Comparison of ENCODE assay signal across 8 mouse cellular contexts in genomic region chr12:54316980-54317471, GRCm38 (mm10).
DNase-seq lines count a peak whose midpoint lies in the region; ATAC-seq and TF ChIP-seq lines count a peak whose summit lies in the region.

No protein-coding gene starts in this region.

- DNase-seq in lung, embryonic 14.5 days = peak; percentile 65
- no peak for DNase-seq in lung, adult 2 months
- DNase-seq in embryonic facial prominence, embryonic 14.5 days (ENCODE audit: low spot score) = peak; percentile 92
- DNase-seq in intestine, embryonic 14.5 days (ENCODE audit: low spot score) = peak; percentile 83
- no peak for DNase-seq in frontal cortex, postnatal 10 days (ENCODE audit: low spot score in 2 of 2)
- no peak for DNase-seq in ovary, postnatal 10 days (ENCODE audit: low spot score)

- H3K9me3 ChIP-seq in lung, embryonic 14.5 days (ENCODE audit: low read depth, low read length) = no peaks in the 10 kb centered on the region
- H3K9me3 ChIP-seq in embryonic facial prominence, embryonic 14.5 days (ENCODE audit: control insufficient read depth, low read length) = no peaks in the 10 kb centered on the region
- H3K9me3 ChIP-seq in intestine, embryonic 14.5 days (ENCODE audit: control insufficient read depth, low read length) = no peaks in the 10 kb centered on the region
- H3K9me3 ChIP-seq in midbrain, embryonic 16.5 days (replicated peaks; ENCODE audit: control insufficient read depth, low read length, poor library complexity, severe bottlenecking) = no peaks in the 10 kb centered on the region

- TF ChIP-seq POLR2A in lung, adult 2 months (IDR thresholded peaks at IDR 0.05; ENCODE audit: borderline replicate concordance, extremely low read depth, low read depth, low read length) = no peak

- H3K4me2 ChIP-seq in lung, embryonic 14.5 days = peak overlapping the region; percentile 53
- peak overlapping the region; percentile 63 for H3K4me2 ChIP-seq in embryonic facial prominence, embryonic 14.5 days (ENCODE audit: low read depth, low read length)
- H3K4me2 ChIP-seq in intestine, embryonic 14.5 days (ENCODE audit: low read length) = peak overlapping the region; percentile 39
- peak overlapping the region; percentile 39 for H3K4me2 ChIP-seq in midbrain, embryonic 16.5 days (ENCODE audit: low read length)

- peak; percentile 70 for ATAC-seq in lung, embryonic 14.5 days (ENCODE audit: insufficient read depth)
- peak; percentile 95 for ATAC-seq in embryonic facial prominence, embryonic 14.5 days (ENCODE audit: low read depth)
- ATAC-seq in intestine, embryonic 14.5 days (replicated peaks; ENCODE audit: low FRiP score, low TSS enrichment, low read depth) = peak; percentile 83
- 0 out of 2 replicates have a peak, but pooled peaks have one; percentile 11 for ATAC-seq in midbrain, embryonic 16.5 days
- no peak for ATAC-seq in cerebellum, adult (ENCODE audit: insufficient number of reproducible peaks, low FRiP score, low TSS enrichment)

- peaks cover 6% of the 10 kb centered on the region; the same call in 1 of the 2 replicates for H3K27me3 ChIP-seq in lung, embryonic 14.5 days (ENCODE audit: insufficient read depth, low read length)
- H3K27me3 ChIP-seq in embryonic facial prominence, embryonic 14.5 days (replicated peaks; ENCODE audit: control insufficient read depth, insufficient read depth, low read length) = no peaks in the 10 kb centered on the region
- H3K27me3 ChIP-seq in intestine, embryonic 14.5 days (replicated peaks; ENCODE audit: control insufficient read depth, insufficient read depth, low read length) = no peaks in the 10 kb centered on the region
- no peaks in the 10 kb centered on the region; the same call in 1 of the 2 replicates for H3K27me3 ChIP-seq in midbrain, embryonic 16.5 days (ENCODE audit: control insufficient read depth, insufficient read depth, low read depth, low read length)

- no peak overlapping the region; the same call in 1 of the 2 replicates for H3K4me3 ChIP-seq in lung, embryonic 14.5 days (ENCODE audit: low read depth, low read length)
- no peak overlapping the region for H3K4me3 ChIP-seq in lung, adult 2 months (replicated peaks; ENCODE audit: extremely low read depth, low read depth, low read length)
- H3K4me3 ChIP-seq in embryonic facial prominence, embryonic 14.5 days (ENCODE audit: low read depth, low read length) = peak overlapping the region; percentile 18
- 0 out of 2 replicates have a peak overlapping the region, but pooled peaks have one; percentile 13 for H3K4me3 ChIP-seq in intestine, embryonic 14.5 days (ENCODE audit: low read depth, low read length)
- H3K4me3 ChIP-seq in midbrain, embryonic 16.5 days (ENCODE audit: low read depth, low read length) = no peak overlapping the region

- 2% methylated on average over 16 of the region's 16 CpGs for WGBS in lung, embryonic 14.5 days
- WGBS in lung, adult 2 months = 10% methylated on average over 16 of the region's 16 CpGs
- WGBS in embryonic facial prominence, embryonic 14.5 days = under 1% methylated on average over 16 of the region's 16 CpGs
- 5% methylated on average over 16 of the region's 16 CpGs for WGBS in intestine, embryonic 14.5 days
- 5% methylated on average over 16 of the region's 16 CpGs for WGBS in midbrain, embryonic 16.5 days

- H3K36me3 ChIP-seq in lung, embryonic 14.5 days (ENCODE audit: insufficient read depth) = no peaks in the 10 kb centered on the region
- H3K36me3 ChIP-seq in embryonic facial prominence, embryonic 14.5 days (ENCODE audit: control insufficient read depth, insufficient read depth, low read length) = no peaks in the 10 kb centered on the region
- no peaks in the 10 kb centered on the region for H3K36me3 ChIP-seq in intestine, embryonic 14.5 days (ENCODE audit: control insufficient read depth, insufficient read depth, low read length)
- H3K36me3 ChIP-seq in midbrain, embryonic 16.5 days (ENCODE audit: control insufficient read depth, insufficient read depth, low read length) = no peaks in the 10 kb centered on the region

- no peak for TF ChIP-seq CTCF in lung, embryonic 14.5 days (IDR thresholded peaks at IDR 0.05; ENCODE audit: low read depth)
- no peak for TF ChIP-seq CTCF in lung, adult 2 months (IDR thresholded peaks at IDR 0.05; ENCODE audit: insufficient read depth, low read length)

- H3K9ac ChIP-seq in lung, embryonic 14.5 days = no peak overlapping the region
- peak overlapping the region; percentile 40; the same call in 1 of the 2 replicates for H3K9ac ChIP-seq in embryonic facial prominence, embryonic 14.5 days (ENCODE audit: low read depth, low read length)
- no peak overlapping the region for H3K9ac ChIP-seq in intestine, embryonic 14.5 days (ENCODE audit: low read length)
- H3K9ac ChIP-seq in midbrain, embryonic 16.5 days (ENCODE audit: low read depth, low read length) = no peak overlapping the region

- H3K4me1 ChIP-seq in lung, embryonic 14.5 days (ENCODE audit: insufficient read depth) = peaks cover 9% of the 10 kb centered on the region
- H3K4me1 ChIP-seq in lung, adult 2 months (ENCODE audit: control insufficient read depth, insufficient read depth, low read length) = peaks cover 2% of the 10 kb centered on the region; the same call in 1 of the 2 replicates
- peaks cover 15% of the 10 kb centered on the region for H3K4me1 ChIP-seq in embryonic facial prominence, embryonic 14.5 days (ENCODE audit: control insufficient read depth, insufficient read depth, low read length)
- H3K4me1 ChIP-seq in intestine, embryonic 14.5 days (replicated peaks; ENCODE audit: control insufficient read depth, insufficient read depth, low read length) = peaks cover 9% of the 10 kb centered on the region; the same call in 1 of the 2 replicates
- H3K4me1 ChIP-seq in midbrain, embryonic 16.5 days (ENCODE audit: control insufficient read depth, insufficient read depth, low read length) = peaks cover 17% of the 10 kb centered on the region; the same call in 1 of the 2 replicates

- no peak overlapping the region for H3K27ac ChIP-seq in lung, embryonic 14.5 days (ENCODE audit: low read depth)
- H3K27ac ChIP-seq in embryonic facial prominence, embryonic 14.5 days (replicated peaks; ENCODE audit: low read depth, low read length) = no peak overlapping the region
- peak overlapping the region; percentile 64; the same call in 1 of the 2 replicates for H3K27ac ChIP-seq in intestine, embryonic 14.5 days (ENCODE audit: low read depth)
- no peak overlapping the region for H3K27ac ChIP-seq in midbrain, embryonic 16.5 days (ENCODE audit: low read length)

Comparison
In these comparisons a context has a peak if more than half of its experiments do, and no peak if none do; other contexts are left out.
1. DNase-seq: peak in lung, embryonic 14.5 days (single experiment), embryonic facial prominence, embryonic 14.5 days (single experiment) and intestine, embryonic 14.5 days (single experiment); none in lung, adult 2 months (single experiment), frontal cortex, postnatal 10 days (0 of 2) and ovary, postnatal 10 days (single experiment).
2. H3K4me3 ChIP-seq: peak in embryonic facial prominence, embryonic 14.5 days (single experiment) and intestine, embryonic 14.5 days (single experiment); none in lung, embryonic 14.5 days (single experiment), lung, adult 2 months (single experiment) and midbrain, embryonic 16.5 days (single experiment).
3. Peak in every context shown above with its lines, with median percentiles within 50 percentile points of each other: H3K4me2 ChIP-seq.